Mouse (Mus musculus): ENCODE measurements at regions not wholly inside any gene's neighbourhood (a gene's known extent, or its start where the extent isn't known, plus 50 kb on each side); places are given as distances from the start of the nearest gene placed in this dataset.

- no peak overlapping the region for H3K9ac ChIP-seq
- WGBS = 65% methylated on average over 3 of the region's 3 CpGs
- no peaks in the 10 kb centered on the region for H3K9me3 ChIP-seq (replicated peaks)
- no peaks in the 10 kb centered on the region for H3K36me3 ChIP-seq
- H3K4me3 ChIP-seq (replicated peaks) = no peak overlapping the region
- peaks cover 3% of the 10 kb centered on the region; the same call in 1 of the 2 replicates for H3K4me1 ChIP-seq
- H3K27ac ChIP-seq = no peak overlapping the region
- no peak overlapping the region for H3K4me2 ChIP-seq
- ATAC-seq (replicated peaks; ENCODE audit: low FRiP score) = no peak
- no peaks in the 10 kb centered on the region for H3K27me3 ChIP-seq
Observed at GRCm38 (mm10) chr9:75955082-75955481, 59.6 kb upstream of the Hmgcll1 start.

DNA sequence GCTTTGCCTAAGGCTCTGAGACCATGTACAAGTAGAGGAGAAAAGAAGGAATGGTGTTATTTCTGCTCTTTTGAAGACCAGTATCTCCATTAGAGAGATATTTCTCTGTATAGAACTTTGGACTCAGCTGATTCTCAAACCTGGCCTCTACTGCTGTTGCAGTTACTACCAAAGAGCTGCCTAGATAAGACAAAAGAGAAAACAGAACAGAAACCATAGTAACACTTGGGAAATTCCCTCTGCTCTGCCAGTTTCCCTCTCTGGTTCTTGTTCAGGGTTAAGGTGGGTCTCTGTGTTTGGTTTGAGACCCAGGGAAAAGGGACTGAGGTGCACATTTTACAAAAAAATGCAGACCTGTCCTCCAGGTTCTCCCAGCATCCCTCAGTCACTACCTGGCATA is 58.3 kb upstream of the Hmgcll1 start:
- Histone ChIP-seq H3K4me2 (no peak overlapping the region), H3K27ac (no peak overlapping the region), H3K4me1 (peaks cover 7% of the 10 kb centered on the region; the same call in 1 of the 2 replicates), H3K36me3 (no peaks in the 10 kb centered on the region), H3K27me3 (no peaks in the 10 kb centered on the region), H3K4me3 (replicated peaks) (no peak overlapping the region), H3K9ac (no peak overlapping the region), H3K9me3 (replicated peaks) (no peaks in the 10 kb centered on the region)
- ATAC-seq (replicated peaks; ENCODE audit: low FRiP score) = no peak

- 84% methylated on average over 5 of the region's 5 CpGs for WGBS
Observed at GRCm38 (mm10) chr9:75958720-75959339, 55.8 kb upstream of the Hmgcll1 start.

DNA sequence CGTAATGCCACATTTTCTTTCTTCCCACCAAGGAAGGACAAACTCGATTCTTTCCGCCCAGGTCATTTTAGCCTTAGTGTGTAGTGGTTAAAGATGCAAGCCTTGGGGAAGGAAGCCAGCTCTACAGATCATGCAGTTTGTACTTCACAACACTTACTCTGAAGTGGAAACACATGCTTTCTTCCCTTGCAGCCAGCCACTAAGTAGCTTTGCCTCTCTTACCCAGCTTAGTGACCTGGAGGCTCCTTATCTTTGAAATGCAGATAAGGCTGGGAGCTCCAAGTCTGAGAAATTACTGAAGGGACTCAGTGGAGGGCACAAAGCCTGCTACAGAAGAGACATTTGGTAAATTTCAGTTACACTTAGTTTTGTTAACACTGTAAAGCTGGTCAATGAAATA is 54.9 kb upstream of the Hmgcll1 start:
- ATAC-seq (replicated peaks; ENCODE audit: low FRiP score) = no peak
- 54% methylated on average over 3 of the region's 3 CpGs for WGBS
- H3K9ac ChIP-seq = no peak overlapping the region
- H3K4me1 ChIP-seq = peaks cover 7% of the 10 kb centered on the region; the same call in 1 of the 2 replicates
- no peak overlapping the region for H3K4me2 ChIP-seq
- H3K27ac ChIP-seq = no peak overlapping the region
- H3K27me3 ChIP-seq = no peaks in the 10 kb centered on the region
- H3K4me3 ChIP-seq (replicated peaks) = no peak overlapping the region
- H3K36me3 ChIP-seq = no peaks in the 10 kb centered on the region
- H3K9me3 ChIP-seq (replicated peaks) = no peaks in the 10 kb centered on the region

More at GRCm38 (mm10) chr9:75958720-75959339, 55.8 kb upstream of the Hmgcll1 start:
- no peak overlapping the region for H3K9ac ChIP-seq
- H3K4me2 ChIP-seq = no peak overlapping the region
- H3K4me1 ChIP-seq = peaks cover 7% of the 10 kb centered on the region; the same call in 1 of the 2 replicates
- no peaks in the 10 kb centered on the region for H3K27me3 ChIP-seq
- H3K36me3 ChIP-seq = no peaks in the 10 kb centered on the region
- no peak overlapping the region for H3K4me3 ChIP-seq (replicated peaks)
- ATAC-seq (replicated peaks; ENCODE audit: low FRiP score) = no peak
- H3K9me3 ChIP-seq (replicated peaks) = no peaks in the 10 kb centered on the region
- H3K27ac ChIP-seq = no peak overlapping the region

DNA sequence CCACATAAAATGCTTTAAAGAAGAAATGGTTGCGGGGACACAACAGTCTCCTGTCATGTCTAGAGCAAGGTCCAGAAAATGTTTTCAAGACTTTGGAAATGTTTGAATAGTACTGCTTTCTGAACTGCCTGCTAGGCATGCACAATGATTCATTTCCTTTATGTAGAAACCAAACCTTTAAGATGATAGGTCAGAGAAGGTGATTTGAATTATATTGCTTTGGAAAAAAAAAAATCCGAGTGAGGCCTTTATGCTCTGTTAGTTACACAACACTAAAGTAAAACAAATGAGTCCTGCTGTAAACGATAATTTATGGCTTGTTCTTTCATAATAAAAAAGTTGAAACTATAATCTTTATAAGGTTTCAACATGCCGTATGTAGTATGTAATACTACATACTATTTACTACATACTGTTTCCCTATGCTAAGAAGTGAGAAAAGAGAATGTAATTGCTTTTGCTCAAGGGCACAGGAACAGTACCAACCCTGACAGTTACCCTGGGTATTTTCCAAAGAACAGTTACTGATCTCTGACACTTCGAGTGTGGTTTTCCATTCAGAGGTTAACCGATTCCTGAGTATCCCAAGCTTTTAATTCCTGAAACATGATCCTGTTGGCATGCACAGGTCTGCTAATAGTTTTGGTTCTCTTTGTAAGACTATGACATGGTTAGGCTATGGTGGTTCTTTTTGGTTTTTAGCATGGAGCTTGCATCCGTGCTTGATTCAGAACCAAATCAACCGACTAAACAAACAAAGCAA is 53.9 kb upstream of the Hmgcll1 start:
- peak overlapping the region; percentile 22; the same call in 1 of the 2 replicates for H3K27ac ChIP-seq
- no peaks in the 10 kb centered on the region for H3K27me3 ChIP-seq
- H3K36me3 ChIP-seq = no peaks in the 10 kb centered on the region
- no peak overlapping the region for H3K4me2 ChIP-seq
- 46% methylated on average over 8 of the region's 8 CpGs for WGBS
- H3K9me3 ChIP-seq (replicated peaks) = no peaks in the 10 kb centered on the region
- H3K9ac ChIP-seq = no peak overlapping the region
- H3K4me3 ChIP-seq (replicated peaks) = no peak overlapping the region
- ATAC-seq (replicated peaks; ENCODE audit: low FRiP score) = no peak
- peaks cover 7% of the 10 kb centered on the region; the same call in 1 of the 2 replicates for H3K4me1 ChIP-seq

All from kidney, embryonic 15.5 days (tissue).